Mouse (Mus musculus) heart, adult 8-10 months (tissue): Measurements from ENCODE around the gene Nfib. TPM values are rescaled to one million over a fixed set of nuclear protein-coding genes. Genes with fewer than 3 reads are reported as not detected.

Experiments used
- DNase-seq: peaks from one replicate; pipeline ENCODE4 v3.0.0; 2022; ENCODE audit warnings: low spot score
- total RNA-seq, 4 experiments: library from RNA; stranded (reverse); gene quantifications; 2 replicates each; pipeline ENCODE4 v1.2.4; 2022

Gene Nfib
- total RNA-seq, 4 experiments from 2014 or later = 115 to 138 (median 131) TPM

GRCm38 (mm10) chr4:82624285-82625045 is 81.1 kb downstream of the Nfib start:
- DNase-seq = no peak

GRCm38 (mm10) chr4:82623835-82624234 is 81.7 kb downstream of the Nfib start:
- DNase-seq = no peak

GRCm38 (mm10) chr4:82623081-82623538 is 82.4 kb downstream of the Nfib start:
- no peak for DNase-seq

- peak; percentile 12 for DNase-seq
Measured at GRCm38 (mm10) chr4:82622321-82622836, 83.2 kb downstream of the Nfib start.

GRCm38 (mm10) chr4:82619539-82619941 is 86.0 kb downstream of the Nfib start:
- no peak for DNase-seq

DNA sequence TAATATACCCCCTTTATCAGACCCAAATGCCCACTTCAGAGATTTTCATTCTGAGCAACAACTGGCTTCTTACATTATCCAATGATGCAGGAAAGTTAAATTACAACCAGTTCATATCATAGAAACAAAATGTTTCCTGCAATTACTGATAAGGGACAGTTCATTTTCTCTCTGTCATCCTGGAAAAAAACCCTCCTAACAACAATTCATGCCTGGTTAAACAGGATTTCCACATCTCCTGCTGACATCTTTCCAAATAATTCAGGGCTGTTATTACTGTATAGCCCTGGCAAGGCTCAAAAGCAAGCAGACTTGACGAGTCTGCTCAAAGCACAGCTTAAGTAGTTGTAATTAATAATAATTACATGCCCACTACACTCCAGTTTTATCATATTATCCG is 86.5 kb downstream of the Nfib start:
- DNase-seq = no peak

DNA sequence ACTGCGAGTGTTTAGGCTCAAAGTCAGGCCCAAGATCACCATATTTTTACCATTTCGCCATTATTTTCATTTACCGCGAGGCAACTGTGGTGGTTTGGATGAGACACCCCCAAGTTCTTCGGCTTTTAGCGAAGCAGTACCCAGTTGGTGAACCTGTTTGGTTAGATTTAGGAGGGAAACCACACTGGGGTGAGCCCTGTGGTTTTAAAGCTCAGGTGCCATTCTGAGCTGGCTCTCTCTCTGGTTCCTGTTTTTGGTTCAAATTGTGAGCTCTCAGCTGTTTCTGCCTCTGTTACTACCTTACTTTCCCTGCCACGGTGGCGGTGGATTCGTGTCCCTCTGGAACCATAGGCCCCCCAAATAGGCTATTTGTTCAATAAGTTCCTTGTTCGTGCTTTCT is 88.3 kb downstream of the Nfib start:
- no peak for DNase-seq

GRCm38 (mm10) chr4:82615712-82616111 is 89.8 kb downstream of the Nfib start:
- DNase-seq = no peak

DNA sequence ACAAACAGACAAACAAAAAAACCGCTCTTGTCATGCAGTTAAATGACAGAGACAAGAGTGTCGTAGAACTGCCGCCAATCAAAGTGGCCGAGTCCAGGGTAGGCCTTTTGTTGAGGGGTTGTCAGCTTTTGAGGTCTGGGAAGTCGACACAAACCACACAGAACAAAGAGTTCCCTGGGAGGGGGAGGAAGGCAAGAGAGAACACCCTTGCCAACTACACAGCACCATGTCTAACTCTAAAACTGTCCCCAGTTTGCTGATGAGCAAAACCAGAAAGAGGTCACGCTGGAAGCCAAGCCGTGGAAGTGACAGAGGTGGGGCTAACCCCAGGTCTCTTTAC is 91.1 kb downstream of the Nfib start:
- DNase-seq = no peak

- peak; percentile 65 for DNase-seq
Measured at GRCm38 (mm10) chr4:82613606-82614465, 91.7 kb downstream of the Nfib start.

DNA sequence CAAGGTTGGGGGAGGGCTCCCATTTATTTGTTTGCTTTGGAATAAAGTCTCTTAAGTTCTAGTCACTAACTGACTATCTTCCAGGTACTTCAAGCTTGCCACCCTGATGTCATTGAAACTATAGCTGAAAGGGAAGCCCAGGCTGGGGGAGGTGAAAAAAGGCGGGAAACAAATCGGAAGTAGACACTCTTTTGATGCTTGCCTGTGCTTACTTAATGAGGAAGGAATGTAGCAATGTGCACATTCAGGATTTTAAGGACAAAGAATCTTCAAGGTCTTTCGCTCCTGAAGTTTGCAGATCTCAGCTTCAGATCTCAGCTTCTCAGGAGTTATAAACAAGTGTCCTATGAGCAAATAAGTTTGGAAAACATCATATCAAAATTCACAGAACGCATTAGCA is 95.9 kb downstream of the Nfib start:
- no peak for DNase-seq

- no peak for DNase-seq
Measured at GRCm38 (mm10) chr4:82608768-82609610, 96.6 kb downstream of the Nfib start.

GRCm38 (mm10) chr4:82607266-82607665 is 98.3 kb downstream of the Nfib start:
- no peak for DNase-seq

DNA sequence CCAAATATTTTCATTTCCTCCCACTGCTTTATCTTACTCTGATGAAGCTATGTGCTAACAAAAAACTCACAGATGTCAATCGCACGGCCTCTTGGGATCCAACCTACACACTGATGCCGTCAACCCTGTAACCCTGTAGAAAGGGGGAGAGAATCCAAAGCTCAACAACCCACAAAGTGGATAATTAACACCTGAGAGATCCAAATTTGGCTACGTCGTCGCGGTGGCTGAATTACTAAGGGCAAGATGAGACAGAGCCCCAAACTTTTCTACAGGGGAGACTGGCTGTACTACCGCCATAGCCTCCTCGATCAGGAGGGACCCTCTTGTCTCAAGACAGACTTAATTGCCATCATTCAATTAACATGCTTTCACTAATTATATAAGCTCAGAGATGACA is 99.2 kb downstream of the Nfib start:
- DNase-seq = no peak

GRCm38 (mm10) chr4:82605034-82605784 is 100.3 kb downstream of the Nfib start:
- no peak for DNase-seq

DNA sequence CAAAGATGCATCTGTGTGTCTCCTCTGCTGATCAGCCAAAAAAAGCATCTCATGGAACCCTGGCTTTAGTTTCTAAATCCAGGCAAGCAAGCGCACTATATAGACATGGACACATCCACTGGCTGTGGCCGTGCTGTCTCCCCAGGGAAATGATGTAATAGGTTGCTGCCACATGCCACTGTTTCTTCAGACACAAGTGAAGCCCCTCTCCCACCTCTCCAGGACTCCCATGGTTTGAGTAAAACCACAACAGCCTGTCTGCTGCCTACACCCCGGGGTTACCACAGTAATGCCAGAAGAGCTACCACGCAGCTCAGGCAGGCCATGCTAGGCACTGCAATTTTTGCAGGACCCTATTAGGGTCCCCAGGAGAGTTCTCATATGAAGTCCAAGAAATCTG is 101.0 kb downstream of the Nfib start:
- no peak for DNase-seq

- no peak for DNase-seq
Measured at GRCm38 (mm10) chr4:82600636-82601035, 104.9 kb downstream of the Nfib start.

DNA sequence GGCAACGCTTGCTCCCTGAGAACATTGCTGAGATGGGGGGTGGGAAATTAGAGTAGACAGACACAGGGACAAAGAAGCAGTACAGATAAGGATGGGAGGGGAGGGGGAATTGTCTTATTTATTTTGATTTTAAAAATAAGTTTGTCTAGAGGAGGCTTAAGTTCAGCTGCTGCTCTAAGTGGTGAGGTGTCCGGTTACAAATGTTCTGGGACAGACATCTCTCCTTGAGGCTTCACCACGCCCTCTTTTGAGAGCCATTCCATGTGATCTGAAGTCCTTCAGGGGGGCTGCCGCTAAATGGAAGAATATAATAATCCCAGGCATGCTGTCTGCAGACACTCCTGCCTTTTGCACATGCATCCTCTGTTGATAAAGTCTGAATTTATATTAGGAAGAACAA is 107.1 kb downstream of the Nfib start:
- DNase-seq = no peak

DNA sequence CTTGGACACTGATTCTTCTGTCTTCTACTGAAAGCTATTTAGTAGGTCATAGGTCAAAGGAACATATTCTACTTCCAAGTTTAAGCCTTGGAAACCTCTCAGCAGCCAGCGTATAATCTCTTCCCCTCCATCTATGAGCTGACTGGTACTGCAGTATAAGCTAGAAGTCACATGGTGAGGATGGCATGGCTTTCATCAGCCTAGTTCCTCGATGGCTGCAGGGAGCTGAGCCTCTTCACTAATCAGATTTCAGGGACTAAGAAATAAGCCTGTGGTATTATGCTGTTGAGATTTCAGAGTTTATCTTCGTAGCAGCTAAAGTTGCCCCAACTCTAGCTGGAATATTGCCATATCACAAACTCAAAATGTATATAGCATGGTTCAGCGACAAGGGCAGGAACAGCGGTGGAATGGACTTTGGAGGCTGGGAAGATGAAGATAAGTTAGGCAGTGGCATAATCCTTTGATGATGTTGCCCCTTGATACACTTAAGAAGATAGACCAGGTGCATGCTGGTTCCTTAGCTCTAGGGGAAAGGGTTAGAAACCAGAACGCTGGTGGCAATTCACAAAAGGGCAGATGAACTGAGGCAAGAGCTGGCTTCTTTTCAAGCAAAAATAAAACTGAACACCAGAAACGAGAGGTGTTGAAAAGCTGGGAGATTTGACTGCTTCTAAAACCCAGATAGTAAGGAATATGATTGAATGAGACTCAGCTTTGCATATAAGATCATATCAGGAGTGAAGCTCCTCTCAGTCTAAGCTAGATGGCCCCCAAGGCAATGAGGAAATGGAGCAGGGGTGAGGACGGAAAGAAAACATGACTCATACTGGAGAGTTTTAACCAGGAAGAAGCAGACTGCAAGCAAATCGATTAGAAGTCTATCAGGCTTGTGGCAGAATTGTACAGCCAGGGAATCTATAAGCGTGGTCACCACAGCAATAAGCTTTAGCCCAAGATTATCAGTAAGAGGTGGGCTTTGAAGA is 111.6 kb downstream of the Nfib start:
- no peak for DNase-seq
